Mouse (Mus musculus) kidney, adult 2 months (tissue): ENCODE results near the gene Stag1. TPM values are rescaled to one million over a fixed set of nuclear protein-coding genes. Genes with fewer than 3 reads are reported as not detected.

Source experiments
- DNase-seq: peaks from one replicate; pipeline ENCODE4 v3.0.0; 2021
- H3K27ac ChIP-seq: fragments of 200-500 bp; 2 replicates; pipeline ENCODE4 v1.5.1; 2012; ENCODE audit warnings: low read depth, low read length, control low read depth, inconsistent platforms; ENCODE audit not compliant: insufficient read depth
- H3K27me3 ChIP-seq: fragments of 200-500 bp; replicated peaks from 2 replicates; pipeline ENCODE4 v1.6.1; 2012; ENCODE audit warnings: mild to moderate bottlenecking, moderate library complexity, low read length, inconsistent platforms; ENCODE audit not compliant: control insufficient read depth, insufficient read depth
- H3K36me3 ChIP-seq: fragments of 200-500 bp; 2 replicates; pipeline ENCODE4 v1.6.1; 2012; ENCODE audit warnings: mild to moderate bottlenecking, moderate library complexity, low read length, inconsistent platforms; ENCODE audit not compliant: control insufficient read depth, insufficient read depth
- H3K4me1 ChIP-seq: fragments of 200-500 bp; 2 replicates; pipeline ENCODE4 v1.6.1; 2011; ENCODE audit warnings: low read length; ENCODE audit not compliant: control insufficient read depth, insufficient read depth
- H3K4me3 ChIP-seq: fragments of 200-500 bp; 2 replicates; pipeline ENCODE4 v1.5.1; 2011; ENCODE audit warnings: mild to moderate bottlenecking, low read depth, low read length, control low read depth; ENCODE audit not compliant: insufficient read depth
- CTCF ChIP-seq: fragments of 200-500 bp; conservative IDR thresholded peaks from 2 replicates; pipeline ENCODE4 v1.5.1; 2011; ENCODE audit warnings: low read depth, mild to moderate bottlenecking, control low read depth, low read length, moderate library complexity, mixed read lengths; ENCODE audit not compliant: insufficient read depth, insufficient read length
- POLR2A ChIP-seq: fragments of 200-500 bp; IDR thresholded peaks from one replicate; pipeline ENCODE4 v1.6.1; 2011; ENCODE audit warnings: low read depth, low read length, control low read depth
- WGBS: fragments of 180-500 bp; shearing (Covaris S2); methylation state at CpG from one replicate; pipeline ENCODE4 v1.1.7; 2018; 5-methylcytosine and 5-hydroxymethylcytosine counted together
- polyA plus RNA-seq: library from polyadenylated mRNA; depleted of rRNA; stranded (reverse); fragments of >200 nt; gene quantifications from 2 replicates; pipeline ENCODE4 v1.2.3, GENCODE M21; 2012

The Stag1 gene
- polyA plus RNA-seq, 1 experiment: 5.1 TPM

DNA sequence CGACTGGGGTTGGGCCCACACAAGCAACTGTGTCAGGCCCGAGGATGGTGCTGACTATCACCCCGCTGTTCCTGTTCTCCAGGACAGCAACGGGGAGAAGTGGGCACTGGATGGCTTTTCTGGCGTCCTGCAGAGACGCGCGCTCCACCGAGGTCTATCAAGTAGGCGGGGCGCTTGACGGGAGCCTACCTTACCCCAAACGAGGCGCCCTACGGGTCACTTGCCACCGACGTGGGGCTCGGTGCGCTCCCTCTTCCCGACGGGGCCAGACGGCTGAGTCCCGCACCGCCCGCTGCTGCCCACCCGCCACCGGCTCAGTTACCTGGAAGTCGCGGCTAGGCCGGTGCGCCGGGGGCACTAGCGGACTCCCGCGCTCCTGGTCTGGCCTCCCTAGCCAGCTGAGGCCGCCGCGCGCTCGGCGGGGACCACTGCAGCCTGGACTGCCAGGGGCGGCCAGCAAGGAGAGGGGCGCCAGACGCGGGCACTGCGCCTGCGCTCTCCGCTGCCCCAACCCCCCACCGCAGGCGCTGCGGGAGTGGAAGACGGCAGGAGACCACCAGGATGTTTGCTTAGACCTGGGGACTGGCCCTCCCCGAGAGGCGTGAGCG is 26.9 kb upstream of the Stag1 start, which contains the start of gene Slc35g2:
TSS of gene Slc35g2 (minus strand) at position 465 of the 608 bp plus-strand sequence.
- no peaks in the 10 kb centered on the region for H3K4me1 ChIP-seq
- peak within 1 kb of the TSS; percentile 86 for H3K4me3 ChIP-seq
- no peaks in the 10 kb centered on the region for H3K27me3 ChIP-seq
- WGBS: under 1% methylated on average over 55 of the region's 55 CpGs
- H3K27ac ChIP-seq: no peak within 1 kb of the TSS
- DNase-seq: peak; percentile 33
- TF ChIP-seq POLR2A: no peak
- TF ChIP-seq CTCF: no peak
- H3K36me3 ChIP-seq: no peaks in the 10 kb centered on the region

GRCm38 (mm10) chr9:100571511-100571910 is 26.1 kb upstream of the Stag1 start:
- Histone ChIP-seq H3K36me3 (no peaks in the 10 kb centered on the region), H3K4me3 (no peak overlapping the region), H3K4me1 (no peaks in the 10 kb centered on the region), H3K27ac (no peak overlapping the region), H3K27me3 (no peaks in the 10 kb centered on the region)
- WGBS: 95% methylated on average over 1 of the region's 1 CpGs
- TF ChIP-seq CTCF: no peak
- TF ChIP-seq POLR2A: no peak
- DNase-seq: no peak

DNA sequence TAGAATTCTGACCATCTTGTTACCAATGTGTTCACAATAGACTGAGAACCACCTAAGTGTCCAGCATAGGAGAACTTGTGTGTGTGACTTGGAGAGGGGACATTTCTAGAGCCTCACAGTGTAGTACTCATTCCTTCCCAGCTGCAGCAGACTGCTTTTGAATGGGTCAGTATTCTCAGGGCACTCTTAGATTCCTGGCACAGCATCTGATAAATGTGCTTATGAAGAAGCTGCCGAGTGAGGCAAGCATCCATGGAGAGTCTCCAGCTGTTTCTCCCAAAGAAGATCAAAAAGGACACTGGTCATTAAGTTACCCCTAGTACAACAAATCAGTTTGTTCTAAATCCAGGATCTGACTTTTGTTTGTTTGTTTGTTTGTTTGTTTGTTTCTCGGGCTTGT is 24.3 kb upstream of the Stag1 start:
- TF ChIP-seq POLR2A: no peak
- no peak for TF ChIP-seq CTCF
- H3K27ac ChIP-seq: no peak overlapping the region
- H3K36me3 ChIP-seq: no peaks in the 10 kb centered on the region
- no peak for DNase-seq
- WGBS: 73% methylated on average over 2 of the region's 2 CpGs
- no peaks in the 10 kb centered on the region for H3K4me1 ChIP-seq
- H3K4me3 ChIP-seq: no peak overlapping the region
- H3K27me3 ChIP-seq: no peaks in the 10 kb centered on the region

DNA sequence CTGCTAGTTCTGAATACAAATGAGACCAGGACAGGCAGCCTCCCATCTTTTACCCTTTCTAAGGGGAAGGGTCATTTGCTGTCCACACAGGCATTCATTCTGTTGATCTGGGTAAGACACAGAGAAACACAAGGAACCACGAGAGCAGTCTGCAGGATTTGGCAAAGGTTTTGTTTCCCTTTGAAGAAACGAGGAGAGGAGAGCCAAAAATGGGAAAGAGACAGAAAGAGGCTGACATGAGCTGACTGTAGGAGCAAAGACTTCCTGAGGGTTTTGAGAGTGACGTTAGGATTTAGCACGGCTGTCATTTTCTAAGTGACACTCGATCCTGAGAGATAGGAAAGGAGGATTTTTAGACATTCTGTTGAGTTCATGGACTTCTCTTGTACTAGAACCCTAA is 23.7 kb upstream of the Stag1 start:
- Histone ChIP-seq H3K27ac (no peak overlapping the region), H3K4me3 (no peak overlapping the region), H3K4me1 (no peaks in the 10 kb centered on the region), H3K36me3 (no peaks in the 10 kb centered on the region), H3K27me3 (no peaks in the 10 kb centered on the region)
- TF ChIP-seq POLR2A: no peak
- no peak for DNase-seq
- 62% methylated on average over 5 of the region's 5 CpGs for WGBS

- Histone ChIP-seq H3K27me3 (no peaks in the 10 kb centered on the region), H3K4me3 (no peak overlapping the region), H3K36me3 (no peaks in the 10 kb centered on the region), H3K27ac (no peak overlapping the region), H3K4me1 (peaks cover 8% of the 10 kb centered on the region)
- 88% methylated on average over 20 of the region's 20 CpGs for whole genome bisulfite sequencing
- DNase-seq: no peak
- TF ChIP-seq POLR2A: no peak
- TF ChIP-seq CTCF: no peak
These were observed 17.3 kb upstream of the Stag1 start for GRCm38 (mm10) chr9:100580196-100580740.

DNA sequence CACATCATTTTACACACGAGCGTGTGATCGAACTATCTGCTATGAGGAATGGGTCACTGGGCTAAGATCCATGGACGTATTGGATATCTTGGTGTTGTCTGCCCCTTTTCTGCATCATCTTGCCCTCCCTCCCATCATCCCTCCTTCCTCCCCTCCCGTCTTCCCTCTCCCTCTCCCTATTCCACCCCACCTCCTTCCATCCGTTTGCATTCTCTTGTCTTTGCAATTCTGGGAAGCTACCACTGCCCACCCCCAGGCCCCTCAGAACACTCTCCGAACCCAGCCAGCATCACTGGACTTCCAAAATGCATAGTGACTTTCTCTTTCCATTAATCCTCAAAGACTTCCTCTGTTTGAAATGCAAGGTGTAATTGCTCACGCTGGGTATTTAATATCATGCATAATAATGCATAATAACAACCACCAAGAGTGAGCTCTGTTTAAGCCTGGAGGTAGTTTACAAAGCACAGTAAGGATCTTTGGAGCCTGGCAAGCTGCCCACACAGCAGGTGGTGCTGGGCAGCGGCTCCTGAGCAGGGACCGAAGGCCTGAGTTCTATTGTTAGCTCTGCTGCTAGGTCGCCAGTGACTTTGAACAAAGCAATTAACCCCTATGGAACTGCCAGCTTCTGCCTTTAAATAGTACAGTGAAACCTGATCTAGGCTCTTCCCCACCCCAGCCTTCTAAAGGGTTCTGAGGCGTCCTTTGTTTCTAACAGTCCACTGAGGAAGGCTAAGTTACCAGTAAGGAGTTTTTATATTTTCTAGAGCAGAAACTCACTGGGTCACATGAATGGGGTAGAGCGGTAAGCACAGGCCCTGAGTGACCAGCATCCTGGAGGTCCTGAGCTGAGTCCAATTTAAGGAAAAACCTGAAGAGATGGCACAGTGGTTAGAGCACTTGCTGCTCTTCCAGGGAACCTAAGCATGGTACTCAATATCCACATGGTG is 15.8 kb upstream of the Stag1 start:
- peak overlapping the region; percentile 67 for H3K27ac ChIP-seq
- TF ChIP-seq CTCF (no peak), POLR2A (no peak)
- no peak overlapping the region for H3K4me3 ChIP-seq
- 53% methylated on average over 13 of the region's 13 CpGs for WGBS
- H3K4me1 ChIP-seq: peaks cover 8% of the 10 kb centered on the region
- no peaks in the 10 kb centered on the region for H3K36me3 ChIP-seq
- no peaks in the 10 kb centered on the region for H3K27me3 ChIP-seq
- peak; percentile 91 for DNase-seq

DNA sequence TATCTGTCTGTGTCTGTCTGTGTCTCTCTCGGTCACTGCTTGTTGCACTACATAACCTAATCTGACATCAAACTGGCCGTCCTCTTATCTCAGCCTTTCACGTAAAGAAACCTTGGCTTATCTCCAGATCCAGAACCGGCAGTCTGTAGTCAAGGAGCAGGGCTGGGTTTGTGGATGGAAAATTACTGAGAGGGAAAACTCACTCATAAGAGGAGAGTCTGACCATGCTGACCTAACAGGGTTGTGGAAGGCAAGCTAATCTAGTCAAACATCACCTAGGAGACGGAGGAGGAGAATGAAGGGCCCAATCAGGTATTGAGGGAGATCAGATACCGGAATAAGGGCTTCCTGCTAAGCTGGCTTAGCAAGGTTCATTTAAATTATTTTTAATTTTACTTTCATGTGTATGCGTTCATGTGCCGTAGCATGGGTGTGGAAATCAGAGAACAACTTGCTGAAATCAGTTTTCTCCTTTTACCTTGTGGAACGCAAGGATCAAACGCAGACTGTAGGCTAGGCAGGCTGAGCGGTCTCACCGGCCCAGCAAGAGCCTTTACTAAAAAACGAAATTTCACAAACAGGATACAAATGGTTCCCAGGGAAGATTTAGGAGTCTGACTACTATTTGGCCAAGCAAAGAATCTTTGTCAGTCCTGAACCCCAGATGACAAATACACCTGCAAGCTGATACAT is 14.6 kb upstream of the Stag1 start:
- no peak overlapping the region for H3K4me3 ChIP-seq
- 34% methylated on average over 13 of the region's 13 CpGs for WGBS
- peak; percentile 82 for DNase-seq
- H3K27me3 ChIP-seq: no peaks in the 10 kb centered on the region
- no peaks in the 10 kb centered on the region for H3K36me3 ChIP-seq
- TF ChIP-seq CTCF (no peak), POLR2A (no peak)
- H3K4me1 ChIP-seq: peaks cover 8% of the 10 kb centered on the region
- H3K27ac ChIP-seq: peak overlapping the region; percentile 88
